Mouse (Mus musculus) MEL (cell line): ENCODE results near the gene Tsc22d1. TPM values are rescaled to one million over a fixed set of nuclear protein-coding genes. Genes with fewer than 3 reads are reported as not detected.
A peak's percentile ranks its signal among the peaks of the same experiment; 100 is the strongest.

ENCODE experiments used
- DNase-seq: peaks from one replicate; pipeline ENCODE4 v3.0.0; 2011; ENCODE audit warnings: low read depth, low spot score
- H3K27ac ChIP-seq: 2 replicates; pipeline ENCODE4 v1.5.1; 2012; ENCODE audit warnings: low read depth, mild to moderate bottlenecking, control low read depth, low read length, moderate library complexity; ENCODE audit not compliant: control insufficient read depth
- H3K27me3 ChIP-seq, 2 experiments: fragments of 150-350 bp in 1 of 2; sonication (generic) in 1 of 2; 2 replicates each; pipeline ENCODE4 v1.6.1; 2012; ENCODE audit warnings: low read length in 2 of 2, mild to moderate bottlenecking in 2 of 2, improper control_type of control experiment in 1 of 2, moderate library complexity in 1 of 2; ENCODE audit not compliant: insufficient read depth in 2 of 2, control insufficient read depth in 1 of 2
- H3K36me3 ChIP-seq, 2 experiments: 2 replicates each; pipeline ENCODE4 v1.6.1; 2012 to 2014; ENCODE audit warnings: low read length in 2 of 2, improper control_type of control experiment in 1 of 2, inconsistent platforms in 1 of 2, mild to moderate bottlenecking in 1 of 2; ENCODE audit not compliant: insufficient read depth in 2 of 2, control insufficient read depth in 1 of 2
- H3K4me1 ChIP-seq, 2 experiments: fragments of 150-350 bp in 1 of 2; sonication (generic) in 1 of 2; 2 replicates each; pipeline ENCODE4 v1.6.1; 2012; ENCODE audit warnings: low read length in 2 of 2, improper control_type of control experiment in 1 of 2, mild to moderate bottlenecking in 1 of 2; ENCODE audit not compliant: insufficient read depth in 2 of 2, control insufficient read depth in 1 of 2
- H3K4me3 ChIP-seq, 2 experiments: fragments of 150-350 bp in 1 of 2; sonication (generic) in 1 of 2; 2 replicates each; pipeline ENCODE4 v1.5.1; 2012; ENCODE audit warnings: low read depth in 2 of 2, low read length in 2 of 2, mild to moderate bottlenecking in 2 of 2, moderate library complexity in 2 of 2, control low read depth in 1 of 2, improper control_type of control experiment in 1 of 2; ENCODE audit not compliant: control insufficient read depth in 1 of 2, insufficient read depth in 1 of 2
- H3K79me2 ChIP-seq: 2 replicates; pipeline ENCODE4 v1.6.1; 2012; ENCODE audit warnings: mild to moderate bottlenecking, low read length, moderate library complexity; ENCODE audit not compliant: control insufficient read depth, poor library complexity, insufficient read depth
- H3K9ac ChIP-seq: 2 replicates; pipeline ENCODE4 v1.6.1; 2012; ENCODE audit warnings: low read depth, mild to moderate bottlenecking, control low read depth, low read length, moderate library complexity; ENCODE audit not compliant: control insufficient read depth, poor library complexity, severe bottlenecking
- H3K9me3 ChIP-seq: fragments of 150-350 bp; sonication (generic); replicated peaks from 2 replicates; pipeline ENCODE4 v1.6.1; 2012; ENCODE audit warnings: mild to moderate bottlenecking, low read length, improper control_type of control experiment, moderate library complexity; ENCODE audit not compliant: insufficient read depth
- BHLHE40 ChIP-seq: IDR thresholded peaks from 2 replicates; pipeline ENCODE4 v1.6.1; 2012; ENCODE audit warnings: low read depth, mild to moderate bottlenecking, inconsistent platforms, low read length, improper control_type of control experiment, borderline replicate concordance
- CHD1 ChIP-seq: IDR thresholded peaks from 2 replicates; pipeline ENCODE4 v1.6.1; 2012; ENCODE audit warnings: low read depth, mild to moderate bottlenecking, inconsistent platforms, low read length, improper control_type of control experiment
- CHD2 ChIP-seq: IDR thresholded peaks from 2 replicates; pipeline ENCODE4 v1.6.1; 2011; ENCODE audit warnings: low read length, improper control_type of control experiment
- CTCF ChIP-seq, 3 experiments: IDR thresholded peaks in 2 of 3; conservative IDR thresholded peaks in 1 of 3; 2 replicates each; pipeline ENCODE4 v1.5.1; 2011 to 2012; ENCODE audit warnings: low read length in 3 of 3, low read depth in 2 of 3, mild to moderate bottlenecking in 2 of 3, improper control_type of control experiment in 1 of 3, inconsistent platforms in 1 of 3, mixed read lengths in 1 of 3, moderate library complexity in 1 of 3; ENCODE audit not compliant: control insufficient read depth in 1 of 3, insufficient read depth in 1 of 3, poor library complexity in 1 of 3, severe bottlenecking in 1 of 3
- ELF1 ChIP-seq: IDR thresholded peaks from 2 replicates; pipeline ENCODE4 v1.6.1; 2014; ENCODE audit warnings: low read depth, mild to moderate bottlenecking, inconsistent platforms, low read length, improper control_type of control experiment, moderate library complexity
- EP300 ChIP-seq, 2 experiments: IDR thresholded peaks; 2 replicates each; pipeline ENCODE4 v1.6.1; 2011; ENCODE audit warnings: improper control_type of control experiment in 2 of 2, low read length in 2 of 2, low read depth in 1 of 2, mild to moderate bottlenecking in 1 of 2
- GATA1 ChIP-seq: IDR thresholded peaks from 2 replicates; pipeline ENCODE4 v1.6.1; 2011; ENCODE audit warnings: low read depth, low read length, improper control_type of control experiment
- JUND ChIP-seq: IDR thresholded peaks from 2 replicates; pipeline ENCODE4 v1.6.1; 2011; ENCODE audit warnings: low read depth, mild to moderate bottlenecking, improper control_type of control experiment, low read length
- MAZ ChIP-seq: IDR thresholded peaks from 2 replicates; pipeline ENCODE4 v1.6.1; 2012; ENCODE audit warnings: low read depth, mild to moderate bottlenecking, inconsistent platforms, low read length, improper control_type of control experiment
- MYB ChIP-seq: IDR thresholded peaks from 2 replicates; pipeline ENCODE4 v1.6.1; 2011; ENCODE audit warnings: mild to moderate bottlenecking, low read depth, low read length, improper control_type of control experiment
- MYC ChIP-seq: IDR thresholded peaks from 2 replicates; pipeline ENCODE4 v1.6.1; 2011; ENCODE audit warnings: low read depth, mild to moderate bottlenecking, low read length, improper control_type of control experiment, moderate library complexity
- NELFE ChIP-seq: IDR thresholded peaks from 2 replicates; pipeline ENCODE4 v1.6.1; 2011; ENCODE audit warnings: low read depth, low read length, improper control_type of control experiment
- POLR2A ChIP-seq, 2 experiments: IDR thresholded peaks; 2 replicates each; pipeline ENCODE4 v1.6.1; 2011 to 2012; ENCODE audit warnings: low read length in 2 of 2, mild to moderate bottlenecking in 2 of 2, control low read depth in 1 of 2, improper control_type of control experiment in 1 of 2, low read depth in 1 of 2, moderate library complexity in 1 of 2; ENCODE audit not compliant: control insufficient read depth in 1 of 2, insufficient read depth in 1 of 2, poor library complexity in 1 of 2
- POLR2AphosphoS5 ChIP-seq: IDR thresholded peaks from 2 replicates; pipeline ENCODE4 v1.6.1; 2012; ENCODE audit warnings: low read depth, borderline replicate concordance, mild to moderate bottlenecking, inconsistent platforms, low read length, moderate library complexity, mixed read lengths
- RCOR1 ChIP-seq: IDR thresholded peaks from 2 replicates; pipeline ENCODE4 v1.6.1; 2012; ENCODE audit warnings: low read depth, mild to moderate bottlenecking, inconsistent platforms, low read length, improper control_type of control experiment
- TAL1 ChIP-seq: IDR thresholded peaks from 2 replicates; pipeline ENCODE4 v1.6.1; 2012; ENCODE audit warnings: mild to moderate bottlenecking, inconsistent platforms, low read length, moderate library complexity, mixed read lengths
- TBP ChIP-seq: IDR thresholded peaks from 2 replicates; pipeline ENCODE4 v1.8.0; 2011; ENCODE audit warnings: low read depth, low read length, improper control_type of control experiment
- TCF12 ChIP-seq: IDR thresholded peaks from 2 replicates; pipeline ENCODE4 v1.6.1; 2014; ENCODE audit warnings: low read depth, mild to moderate bottlenecking, inconsistent platforms, low read length, improper control_type of control experiment, moderate library complexity
- USF1 ChIP-seq: IDR thresholded peaks from 2 replicates; pipeline ENCODE4 v1.6.1; 2014; ENCODE audit warnings: low read depth, mild to moderate bottlenecking, inconsistent platforms, low read length, improper control_type of control experiment, moderate library complexity
- USF2 ChIP-seq, 2 experiments: IDR thresholded peaks; 2 replicates each; pipeline ENCODE4 v1.6.1; 2011 to 2012; ENCODE audit warnings: improper control_type of control experiment in 2 of 2, low read length in 2 of 2, borderline replicate concordance in 1 of 2, inconsistent platforms in 1 of 2, low read depth in 1 of 2, mild to moderate bottlenecking in 1 of 2; ENCODE audit not compliant: insufficient read depth in 1 of 2
- ZKSCAN1 ChIP-seq: IDR thresholded peaks from 2 replicates; pipeline ENCODE4 v1.6.1; 2012; ENCODE audit warnings: low read depth, mild to moderate bottlenecking, inconsistent platforms, low read length, improper control_type of control experiment, moderate library complexity
- ZMIZ1 ChIP-seq: IDR thresholded peaks from 2 replicates; pipeline ENCODE4 v1.6.1; 2012; ENCODE audit warnings: low read depth, mild to moderate bottlenecking, inconsistent platforms, low read length, improper control_type of control experiment, moderate library complexity
- ZNF384 ChIP-seq: IDR thresholded peaks from 2 replicates; pipeline ENCODE4 v1.6.1; 2012; ENCODE audit warnings: low read depth, mild to moderate bottlenecking, inconsistent platforms, low read length, improper control_type of control experiment
- polyA plus RNA-seq, 2 experiments: library from polyadenylated mRNA; stranded (reverse) in 1 of 2; unstranded in 1 of 2; fragments of >175 nt in 1 of 2; fragments of >200 nt in 1 of 2; gene quantifications; 2 replicates each; pipeline versions ENCODE4 v1.2.1 to v1.2.4; 2012; ENCODE audit warnings: low replicate concordance in 2 of 2, low read depth in 1 of 2; ENCODE audit not compliant: insufficient read length in 2 of 2, insufficient read depth in 1 of 2, missing spikeins in 1 of 2
- total RNA-seq: library from RNA; depleted of rRNA; stranded (reverse); fragments of 300-350 nt; gene quantifications from 2 replicates; pipeline ENCODE4 v1.2.3, GENCODE M21; 2012

The Tsc22d1 gene
- total and polyA plus RNA-seq, 3 experiments, result 7.6 to 15.9 TPM; not detected in 1

GRCm38 (mm10) chr14:76507357-76507756 lies 92.6 kb downstream of the Tsc22d1 start:
- Histone ChIP-seq H3K4me3 (no peak overlapping the region), H3K4me1 (peaks cover 0 to 12% of the 10 kb centered on the region in 2 experiments; a peak in 2 of 4 replicates)
- no peak for DNase-seq

DNA sequence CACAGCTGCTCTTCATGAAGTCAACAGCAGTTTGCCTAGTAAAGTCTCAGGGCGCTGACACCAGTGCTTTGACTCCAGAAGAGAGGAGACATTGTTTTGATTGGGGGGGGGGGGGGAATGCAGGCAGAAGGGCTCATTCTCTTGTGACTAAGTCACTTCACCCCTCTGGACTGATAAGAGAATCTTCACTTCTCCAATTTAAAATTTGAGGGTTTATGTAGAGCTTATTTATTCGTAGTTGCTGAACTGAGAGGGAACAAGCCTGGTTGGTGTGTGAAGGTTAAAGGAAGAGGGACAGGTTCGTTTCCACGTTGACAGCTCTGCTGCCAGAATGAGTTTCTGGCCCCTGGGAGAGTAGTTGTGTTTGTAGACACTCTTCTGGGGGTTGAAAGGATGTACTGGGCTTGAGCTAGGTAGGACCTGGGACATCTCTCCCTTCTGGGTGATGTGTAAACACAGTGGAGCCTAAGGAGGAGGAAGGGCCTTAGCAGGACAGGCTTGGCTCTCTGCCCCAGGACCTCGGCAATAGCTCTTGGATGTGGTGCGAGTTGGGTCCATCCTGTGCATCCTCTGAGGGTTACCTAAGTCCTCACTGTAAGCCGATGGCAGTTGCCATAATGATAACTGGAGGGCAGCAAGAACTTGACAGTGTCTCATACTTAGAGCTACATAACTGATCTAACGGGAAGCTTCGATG lies 93.2 kb downstream of the Tsc22d1 start:
- no peak overlapping the region for H3K9ac ChIP-seq
- H3K36me3 ChIP-seq, result peaks cover 0 to 4% of the 10 kb centered on the region in 2 experiments; a peak in 2 of 4 replicates
- no peaks in the 10 kb centered on the region for H3K27me3 ChIP-seq
- no peak for TF ChIP-seq NELFE
- peak; percentile 59 for TF ChIP-seq GATA1
- no peak for TF ChIP-seq CHD2
- TF ChIP-seq TBP, result no peak
- no peak for TF ChIP-seq EP300 (IDR thresholded peaks at IDR 0.05; ENCODE audit: low read depth in 1 of 2, low read length in 2 of 2)
- TF ChIP-seq, all 39 proteins: peak for 1
- DNase-seq, result peak; percentile 53
- Histone ChIP-seq H3K79me2 (no peaks in the 10 kb centered on the region; the same call in 1 of the 2 replicates), H3K27ac (no peak overlapping the region), H3K4me1 (peaks cover 0 to 12% of the 10 kb centered on the region in 2 experiments; a peak in 2 of 4 replicates), H3K4me3 (no peak overlapping the region), H3K9me3 (no peaks in the 10 kb centered on the region)

More at GRCm38 (mm10) chr14:76507357-76507756, 92.6 kb downstream of the Tsc22d1 start:
- Histone ChIP-seq H3K9me3 (no peaks in the 10 kb centered on the region), H3K79me2 (no peaks in the 10 kb centered on the region; the same call in 1 of the 2 replicates), H3K27me3 (no peaks in the 10 kb centered on the region), H3K9ac (no peak overlapping the region), H3K36me3 (peaks cover 0 to 4% of the 10 kb centered on the region in 2 experiments; a peak in 2 of 4 replicates), H3K27ac (no peak overlapping the region)
- no peak for TF ChIP-seq USF1
- no peak for TF ChIP-seq MYC
- TF ChIP-seq ZMIZ1, result no peak
- no peak for TF ChIP-seq JUND

DNA sequence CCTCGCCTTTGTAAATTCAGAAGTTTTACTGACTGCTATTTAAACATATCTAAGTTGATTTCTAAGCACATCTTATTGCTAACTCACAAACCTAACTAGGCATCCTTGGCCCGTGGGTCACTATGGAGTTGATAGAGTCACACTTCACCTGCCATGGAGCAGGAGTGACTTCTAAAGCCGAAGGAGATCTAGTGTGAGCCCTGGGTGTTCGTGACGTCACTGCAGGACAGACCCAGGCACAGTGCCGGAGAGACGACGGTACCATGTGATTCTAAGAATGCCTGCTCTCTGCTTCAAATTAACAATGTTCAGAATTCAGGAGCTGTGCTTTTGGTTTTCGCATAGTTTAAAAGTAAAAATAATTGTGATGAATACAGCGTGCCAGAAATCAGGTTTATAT lies 93.9 kb downstream of the Tsc22d1 start:
- Histone ChIP-seq H3K4me3 (no peak overlapping the region), H3K36me3 (peaks cover 0 to 4% of the 10 kb centered on the region in 2 experiments; a peak in 2 of 4 replicates), H3K27ac (no peak overlapping the region), H3K9me3 (no peaks in the 10 kb centered on the region), H3K27me3 (no peaks in the 10 kb centered on the region), H3K79me2 (no peaks in the 10 kb centered on the region; the same call in 1 of the 2 replicates), H3K4me1 (peaks cover 0 to 12% of the 10 kb centered on the region in 2 experiments; a peak in 2 of 4 replicates), H3K9ac (no peak overlapping the region)
- TF ChIP-seq POLR2A (IDR thresholded peaks at IDR 0.05; ENCODE audit: control insufficient read depth in 1 of 2, insufficient read depth in 1 of 2, low read depth in 1 of 2, low read length in 2 of 2, poor library complexity in 1 of 2), result no peak
- TF ChIP-seq TCF12, result no peak
- TF ChIP-seq JUND, result no peak
- TF ChIP-seq TBP, result no peak
- no peak for TF ChIP-seq MYB
- no peak for TF ChIP-seq ELF1
- TF ChIP-seq USF1, result no peak
- TF ChIP-seq MYC, result no peak
- TF ChIP-seq CHD1, result no peak
- TF ChIP-seq EP300 (IDR thresholded peaks at IDR 0.05; ENCODE audit: low read depth in 1 of 2, low read length in 2 of 2), result no peak
- TF ChIP-seq CTCF (IDR thresholded peaks at IDR 0.05 in 2 of 3, conservative IDR thresholded peaks at IDR 0.05 in 1 of 3; ENCODE audit: control insufficient read depth in 1 of 3, insufficient read depth in 1 of 3, low read depth in 2 of 3, low read length in 3 of 3, poor library complexity in 1 of 3, severe bottlenecking in 1 of 3), result no peak
- TF ChIP-seq BHLHE40, result no peak
- TF ChIP-seq USF2 (IDR thresholded peaks at IDR 0.05; ENCODE audit: borderline replicate concordance in 1 of 2, insufficient read depth in 1 of 2, low read depth in 1 of 2, low read length in 2 of 2), result no peak
- no peak for TF ChIP-seq POLR2AphosphoS5
- TF ChIP-seq TAL1, result no peak
- no peak for TF ChIP-seq RCOR1
- TF ChIP-seq ZKSCAN1, result no peak
- no peak for TF ChIP-seq MAZ
- TF ChIP-seq ZNF384, result no peak
- no peak for TF ChIP-seq ZMIZ1
- no peak for DNase-seq
